Mouse (Mus musculus): ENCODE measurements at regions not wholly inside any gene's neighbourhood (a gene's known extent, or its start where the extent isn't known, plus 50 kb on each side); places are given as distances from the start of the nearest gene placed in this dataset.

- TF ChIP-seq CTCF (IDR thresholded peaks at IDR 0.05; ENCODE audit: low read depth, low read length) (no peak), TAL1 (conservative IDR thresholded peaks at IDR 0.05; ENCODE audit: low read depth, low read length) (no peak), GATA1 (IDR thresholded peaks at IDR 0.05; ENCODE audit: borderline replicate concordance, low read length) (no peak), GATA2 (IDR thresholded peaks at IDR 0.05; ENCODE audit: borderline replicate concordance, low read depth, low read length) (no peak)
These were observed 203.4 kb upstream of the Ntm start for GRCm38 (mm10) chr9:30166235-30166752.

All from G1E (cell line).